Mouse (Mus musculus) cerebellum, postnatal 25 days (tissue): Measurements from ENCODE around the gene 2010300C02Rik.
"Not testable (repeated sequence)": the region's sequence is repeated elsewhere in the genome, so short reads cannot be mapped to it uniquely, and the experiment has no call there.

Experiments used
- DNase-seq, 2 experiments: peaks; one replicate each; pipeline ENCODE4 v3.0.0; 2021; ENCODE audit warnings: mixed read lengths in 2 of 2

2010300C02Rik gene

GRCm38 (mm10) chr1:37622049-37622448 lies 97.8 kb downstream of the 2010300C02Rik start:
- DNase-seq: no peak

- no peak for DNase-seq
Observed at GRCm38 (mm10) chr1:37619542-37619941, 100.3 kb downstream of the 2010300C02Rik start.

- DNase-seq: no peak
Observed at GRCm38 (mm10) chr1:37617047-37617446, 102.8 kb downstream of the 2010300C02Rik start.

- DNase-seq: no peak
Observed at GRCm38 (mm10) chr1:37616569-37616968, 103.3 kb downstream of the 2010300C02Rik start.

- DNase-seq: no peak
Observed at GRCm38 (mm10) chr1:37615290-37616040, 104.4 kb downstream of the 2010300C02Rik start.

GRCm38 (mm10) chr1:37614836-37615235 lies 105.0 kb downstream of the 2010300C02Rik start:
- DNase-seq: no peak

GRCm38 (mm10) chr1:37614130-37614529 lies 105.8 kb downstream of the 2010300C02Rik start:
- peak; percentile 44 to 48 for DNase-seq

- DNase-seq: no peak
Observed at GRCm38 (mm10) chr1:37611032-37611431, 108.9 kb downstream of the 2010300C02Rik start.

GRCm38 (mm10) chr1:37610242-37610641 lies 109.6 kb downstream of the 2010300C02Rik start:
- DNase-seq: no peak

- not testable (repeated sequence) for DNase-seq
Observed at GRCm38 (mm10) chr1:37605694-37606093, 114.2 kb downstream of the 2010300C02Rik start.

GRCm38 (mm10) chr1:37603206-37603605 lies 116.7 kb downstream of the 2010300C02Rik start:
- no peak for DNase-seq

GRCm38 (mm10) chr1:37602268-37602667 lies 117.6 kb downstream of the 2010300C02Rik start:
- no peak for DNase-seq

GRCm38 (mm10) chr1:37601461-37601860 lies 118.4 kb downstream of the 2010300C02Rik start:
- DNase-seq: no peak

GRCm38 (mm10) chr1:37600640-37601175 lies 119.2 kb downstream of the 2010300C02Rik start:
- no peak for DNase-seq

GRCm38 (mm10) chr1:37598986-37599385 lies 120.9 kb downstream of the 2010300C02Rik start:
- no peak for DNase-seq

GRCm38 (mm10) chr1:37594812-37595211 lies 125.1 kb downstream of the 2010300C02Rik start:
- DNase-seq: not testable (repeated sequence)

GRCm38 (mm10) chr1:37585809-37586480 lies 133.9 kb downstream of the 2010300C02Rik start:
- peak; percentile 76 to 80 for DNase-seq

GRCm38 (mm10) chr1:37583795-37584464 lies 136.0 kb downstream of the 2010300C02Rik start:
- peak; percentile 15 to 28 for DNase-seq

GRCm38 (mm10) chr1:37583167-37583566 lies 136.7 kb downstream of the 2010300C02Rik start:
- no peak for DNase-seq

- no peak for DNase-seq
Observed at GRCm38 (mm10) chr1:37579686-37580085, 140.2 kb downstream of the 2010300C02Rik start.

GRCm38 (mm10) chr1:37572528-37573272 lies 147.2 kb downstream of the 2010300C02Rik start:
- peak; percentile 33 to 46 for DNase-seq

- no peak for DNase-seq
Observed at GRCm38 (mm10) chr1:37568379-37568778, 151.5 kb downstream of the 2010300C02Rik start.
